Mouse (Mus musculus) megakaryocyte progenitor cell, adult 5-6 weeks (primary cell): ENCODE data around the gene Ciita. TPM values are rescaled to one million over a fixed set of nuclear protein-coding genes. Genes with fewer than 3 reads are reported as not detected.
A peak's percentile ranks its signal among the peaks of the same experiment; 100 is the strongest.

Experiments
- ATAC-seq: replicated peaks from 2 replicates; pipeline ENCODE4 v1.8.0; 2016; ENCODE audit warnings: mild to moderate bottlenecking, moderate TSS enrichment, inconsistent platforms; ENCODE audit not compliant: poor library complexity
- total RNA-seq, 2 experiments: library from RNA; stranded (forward) in 1 of 2; stranded (reverse) in 1 of 2; fragments of 157-497, 149-512 nt in 1 of 2; fragments of 200-1000 nt in 1 of 2; gene quantifications; 2 replicates each; pipeline versions ENCODE4 v1.2.3 to v1.2.4; 2015 to 2017

Ciita gene
- total RNA-seq, 2 experiments from 2014 or later = 0.20 to 1.1 TPM

GRCm38 (mm10) chr16:10546865-10547264 lies 67.0 kb downstream of the Ciita start:
- no peak for ATAC-seq

DNA sequence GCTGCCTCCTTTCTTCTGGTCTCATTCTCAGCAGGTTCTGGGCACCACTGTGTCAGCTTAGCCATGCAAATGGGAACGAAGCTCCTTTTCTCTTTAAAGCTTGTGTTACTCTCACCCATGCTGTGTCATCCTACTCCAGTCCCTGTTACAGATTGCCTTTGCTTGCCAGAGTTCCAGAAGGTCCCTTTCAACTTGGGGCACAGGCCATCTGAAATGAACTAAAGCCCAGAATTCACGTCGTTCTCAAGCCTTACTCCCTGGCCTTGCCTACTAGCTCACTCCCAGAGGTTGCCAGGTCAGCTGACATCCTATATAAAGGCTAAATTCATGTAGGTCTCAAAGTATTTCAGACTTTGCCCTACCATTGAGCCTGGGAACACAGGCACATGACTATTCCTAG lies 69.1 kb downstream of the Ciita start:
- ATAC-seq = no peak

DNA sequence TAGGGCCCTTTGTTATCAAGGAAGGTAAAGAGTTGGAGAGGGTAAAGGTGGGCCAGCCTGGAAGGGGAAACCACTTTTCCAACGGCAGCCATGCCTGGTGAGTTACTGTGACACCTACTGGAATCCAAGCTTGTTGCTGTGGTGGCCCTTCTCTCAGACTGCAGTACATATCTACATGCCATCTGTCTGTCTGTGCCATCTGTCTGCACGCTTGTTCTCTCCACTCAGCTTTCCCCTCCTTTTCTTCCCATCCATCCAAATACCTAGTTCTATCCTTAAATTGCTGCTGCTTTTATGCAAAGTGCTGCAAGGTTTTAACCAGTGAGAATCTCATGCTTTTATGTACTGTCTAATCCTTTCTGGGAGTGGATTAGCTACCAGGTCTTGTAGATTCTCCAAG lies 69.7 kb downstream of the Ciita start:
- no peak for ATAC-seq

DNA sequence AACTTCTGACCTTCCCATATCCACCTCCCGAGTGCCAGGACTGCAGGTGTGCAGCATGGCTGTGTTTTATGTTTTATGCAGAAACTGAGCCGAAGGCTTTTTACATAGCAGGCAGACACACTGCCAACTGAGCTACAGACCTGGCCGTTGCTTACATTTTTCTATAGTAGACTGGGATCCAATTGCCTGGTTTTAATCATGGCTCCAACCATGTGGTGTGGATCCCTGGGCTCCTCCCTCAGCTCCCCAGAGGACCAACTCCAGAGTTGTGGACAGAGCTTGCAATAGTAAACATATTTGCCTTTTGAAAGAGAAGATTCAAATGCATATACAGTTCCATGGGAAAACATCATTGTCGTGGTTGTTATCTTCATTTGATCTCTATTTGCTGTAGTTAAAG lies 71.7 kb downstream of the Ciita start:
- no peak for ATAC-seq

GRCm38 (mm10) chr16:10553858-10554257 lies 74.0 kb downstream of the Ciita start:
- 0 out of 2 replicates have a peak, but pooled peaks have one; percentile 37 for ATAC-seq

DNA sequence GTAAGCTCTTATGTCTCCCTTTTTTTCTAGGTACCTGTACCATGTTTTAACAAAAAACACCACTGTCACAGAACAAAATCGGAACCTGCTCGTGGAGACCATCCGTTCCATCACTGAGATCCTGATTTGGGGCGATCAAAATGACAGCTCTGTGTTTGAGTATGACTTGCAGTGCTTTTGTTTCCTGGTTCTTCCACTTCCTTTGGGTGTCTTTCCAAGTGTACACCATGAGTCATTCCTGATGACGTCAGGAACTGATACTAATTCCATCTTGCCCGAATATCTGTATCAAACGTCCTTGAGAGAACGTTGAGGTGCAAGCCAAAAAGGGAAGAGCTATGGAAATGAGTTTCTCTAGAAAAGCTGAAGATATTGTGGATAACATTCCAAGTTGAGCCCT lies 80.1 kb downstream of the Ciita start:
- ATAC-seq = no peak

GRCm38 (mm10) chr16:10565278-10565885 lies 85.5 kb downstream of the Ciita start:
- peak; percentile 99 for ATAC-seq

- ATAC-seq = no peak
Observed at GRCm38 (mm10) chr16:10567153-10567552, 87.3 kb downstream of the Ciita start.

DNA sequence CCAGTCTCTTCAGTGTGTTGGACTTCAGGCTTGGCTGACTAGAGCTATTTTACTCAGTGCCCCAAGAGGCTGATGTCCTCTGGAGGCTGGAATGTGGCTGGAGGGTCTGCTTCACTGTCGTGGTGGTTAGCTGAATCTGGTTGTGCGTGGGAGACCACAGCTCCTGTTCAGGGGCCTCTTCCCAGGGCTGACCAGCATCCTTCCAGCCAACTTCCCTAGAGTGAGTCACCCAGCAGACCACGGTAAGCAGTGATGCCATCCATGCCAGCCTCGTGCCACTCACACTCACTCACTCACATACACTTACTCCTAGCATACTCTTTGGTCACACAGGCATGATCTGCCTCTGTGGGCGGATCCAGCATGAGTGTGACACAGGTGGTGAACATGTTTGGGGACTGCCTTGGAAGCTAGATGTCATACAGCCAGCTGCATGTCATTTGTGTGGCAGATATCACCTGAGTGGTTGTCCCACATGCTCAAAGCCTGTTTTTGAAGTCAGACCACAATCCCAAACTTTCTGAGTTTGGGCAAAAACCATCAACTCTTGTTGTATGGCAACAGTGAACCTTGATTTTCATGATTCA lies 90.0 kb downstream of the Ciita start:
- peak; percentile 28; the same call in 1 of the 2 replicates for ATAC-seq

DNA sequence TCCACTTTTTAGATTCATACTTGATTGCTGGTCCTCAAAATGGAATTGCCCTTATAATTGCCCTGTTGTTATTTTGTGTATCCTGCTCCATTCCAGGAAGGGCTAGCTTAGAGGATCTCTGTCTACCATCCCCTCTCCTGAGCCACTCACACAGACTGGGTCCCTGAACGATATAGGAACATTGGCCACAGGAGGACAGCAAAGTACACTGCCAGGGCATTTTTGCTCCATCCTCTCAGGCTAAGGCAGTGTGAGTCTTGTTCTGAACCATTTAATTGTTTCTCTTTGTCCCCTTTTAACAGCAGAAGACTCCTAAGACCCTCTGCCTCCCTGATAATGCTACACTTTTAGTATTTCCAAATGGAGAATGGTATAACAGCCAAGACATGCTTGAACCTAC lies 90.8 kb downstream of the Ciita start:
- no peak for ATAC-seq

GRCm38 (mm10) chr16:10571820-10572219 lies 92.0 kb downstream of the Ciita start:
- peak; percentile 71 for ATAC-seq

GRCm38 (mm10) chr16:10574936-10575335 lies 95.1 kb downstream of the Ciita start:
- no peak for ATAC-seq

- no peak for ATAC-seq
Observed at GRCm38 (mm10) chr16:10575915-10576314, 96.1 kb downstream of the Ciita start.

GRCm38 (mm10) chr16:10577548-10577947 lies 97.7 kb downstream of the Ciita start:
- peak; percentile 75 for ATAC-seq

Other genes with a start within 250 kb of the Ciita start
- not detected in 2 replicates for gene Emp2, start 166.1 kb upstream of the Ciita start, total RNA-seq (2015)
- gene Emp2, start 166.1 kb upstream of the Ciita start, total RNA-seq (2017) = 0.07 TPM in 1 of 2 replicates, not detected in the other
- gene Tekt5, start 84.6 kb upstream of the Ciita start, total RNA-seq (2015) = 0.10 TPM in 1 of 2 replicates, not detected in the other
- gene Tekt5, start 84.6 kb upstream of the Ciita start, total RNA-seq (2017) = 0.27 TPM in 1 of 2 replicates, not detected in the other
- gene Nubp1, start 68.1 kb upstream of the Ciita start, total RNA-seq (2015) = 35.9 and 40.7 TPM in 2 replicates
- 41.5 and 48.7 TPM in 2 replicates for gene Nubp1, start 68.1 kb upstream of the Ciita start, total RNA-seq (2017)
- gene Tvp23a, start 32.7 kb upstream of the Ciita start, total RNA-seq (2015) = not detected in 2 replicates
- 0.03 TPM in 1 of 2 replicates, not detected in the other for gene Tvp23a, start 32.7 kb upstream of the Ciita start, total RNA-seq (2017)
- gene Dexi, start 63.0 kb downstream of the Ciita start, total RNA-seq (2015) = 5.7 and 7.3 TPM in 2 replicates
- gene Dexi, start 63.0 kb downstream of the Ciita start, total RNA-seq (2017) = 3.3 and 6.0 TPM in 2 replicates
- gene Clec16a, start 65.3 kb downstream of the Ciita start, total RNA-seq (2015) = 10.8 and 11.5 TPM in 2 replicates
- gene Clec16a, start 65.3 kb downstream of the Ciita start, total RNA-seq (2017) = 12.6 and 14.6 TPM in 2 replicates